Mouse (Mus musculus) heart, embryonic 12.5 days (tissue): Measurements from ENCODE around the gene Apol11a. TPM values are rescaled to one million over a fixed set of nuclear protein-coding genes. Genes with fewer than 3 reads are reported as not detected.

ENCODE experiments used
- ATAC-seq: fragments of 200-750 bp; cut with Nextera tagmentation; 2 replicates; pipeline ENCODE4 v1.8.0; 2017; ENCODE audit warnings: moderate TSS enrichment, moderate library complexity; ENCODE audit not compliant: insufficient number of reproducible peaks, low FRiP score
- H3K27ac ChIP-seq: fragments of 300-500 bp; sonication (generic); 2 replicates; pipeline ENCODE4 v1.5.1; 2016; ENCODE audit warnings: mild to moderate bottlenecking, moderate library complexity; ENCODE audit not compliant: poor library complexity, severe bottlenecking
- H3K27me3 ChIP-seq: fragments of 300-500 bp; sonication (generic); replicated peaks from 2 replicates; pipeline ENCODE4 v1.6.1; 2016; ENCODE audit warnings: mild to moderate bottlenecking, moderate library complexity
- H3K36me3 ChIP-seq: fragments of 300-500 bp; sonication (generic); 2 replicates; pipeline ENCODE4 v1.6.1; 2016; ENCODE audit warnings: mild to moderate bottlenecking, moderate library complexity
- H3K4me1 ChIP-seq: fragments of 300-500 bp; sonication (generic); replicated peaks from 2 replicates; pipeline ENCODE4 v1.6.1; 2016; ENCODE audit warnings: mild to moderate bottlenecking
- H3K4me2 ChIP-seq: fragments of 300-500 bp; sonication (generic); 2 replicates; pipeline ENCODE4 v1.6.1; 2016; ENCODE audit warnings: mild to moderate bottlenecking, moderate library complexity
- H3K4me3 ChIP-seq: fragments of 300-500 bp; sonication (generic); 2 replicates; pipeline ENCODE4 v1.5.1; 2016; ENCODE audit warnings: mild to moderate bottlenecking
- H3K9ac ChIP-seq: fragments of 300-500 bp; sonication (generic); 2 replicates; pipeline ENCODE4 v1.6.1; 2016; ENCODE audit warnings: mild to moderate bottlenecking, moderate library complexity
- H3K9me3 ChIP-seq: fragments of 300-500 bp; sonication (generic); replicated peaks from 2 replicates; pipeline ENCODE4 v1.6.1; 2016; ENCODE audit warnings: mild to moderate bottlenecking, moderate library complexity
- polyA plus RNA-seq: library from polyadenylated mRNA; unstranded; fragments of >200 nt; fragmentation: Nextera tagmentation; extraction: Ambion mirVana; gene quantifications from 2 replicates; pipeline ENCODE4 v1.2.1, GENCODE M21; 2016

Apol11a gene
- polyA plus RNA-seq, 1 experiment from 2014 or later, result not detected

- Histone ChIP-seq H3K9me3 (no peaks in the 10 kb centered on the region), H3K4me2 (no peak overlapping the region), H3K4me1 (no peaks in the 10 kb centered on the region), H3K4me3 (no peak overlapping the region), H3K27ac (no peak overlapping the region), H3K9ac (no peak overlapping the region), H3K36me3 (no peaks in the 10 kb centered on the region), H3K27me3 (no peaks in the 10 kb centered on the region)
- ATAC-seq, result no peak
Measured at GRCm38 (mm10) chr15:77563219-77563618, 55.1 kb downstream of the Apol11a start.

Other genes starting within 250 kb of the Apol11a start
- 87.6 and 97.4 TPM in 2 replicates for gene Rbfox2, start 201.3 kb upstream of the Apol11a start, polyA plus RNA-seq
- gene Apol7a, start 109.2 kb upstream of the Apol11a start, polyA plus RNA-seq, result 0.19 TPM in 1 of 2 replicates, not detected in the other
- 0.74 and 0.76 TPM in 2 replicates for gene Apol9a, start 97.1 kb upstream of the Apol11a start, polyA plus RNA-seq
- not detected in 2 replicates for gene Apol7b, start 60.8 kb upstream of the Apol11a start, polyA plus RNA-seq
- not detected in 2 replicates for gene Apol10a, start 31.2 kb upstream of the Apol11a start, polyA plus RNA-seq
- gene Apol7c, start 25.0 kb downstream of the Apol11a start, polyA plus RNA-seq, result not detected in 2 replicates
- not detected in 2 replicates for gene 1700025B11Rik, start 53.6 kb downstream of the Apol11a start, polyA plus RNA-seq
- gene Apol10b, start 87.9 kb downstream of the Apol11a start, polyA plus RNA-seq, result not detected in 2 replicates
- gene Gm36245, start 91.0 kb downstream of the Apol11a start, polyA plus RNA-seq, result not detected in 2 replicates
- gene Apol11b, start 135.0 kb downstream of the Apol11a start, polyA plus RNA-seq, result 0.09 TPM in 1 of 2 replicates, not detected in the other
- not detected in 2 replicates for gene Apol7e, start 190.6 kb downstream of the Apol11a start, polyA plus RNA-seq
- 0.20 and 0.22 TPM in 2 replicates for gene Apol9b, start 220.8 kb downstream of the Apol11a start, polyA plus RNA-seq
- gene Apol8, start 248.7 kb downstream of the Apol11a start, polyA plus RNA-seq, result 0.65 and 0.74 TPM in 2 replicates